Mouse (Mus musculus) ovary, adult 18-20 months (tissue): ENCODE results near the gene Gsk3a.
A peak's percentile ranks its signal among the peaks of the same experiment; 100 is the strongest.

Experiments used
- DNase-seq: peaks from one replicate; pipeline ENCODE4 v3.0.0; 2022; ENCODE audit warnings: low spot score, mixed read lengths

Gsk3a gene

GRCm38 (mm10) chr7:25237249-25238014 lies at the start of gene Gsk3a:
Gene Gsk3a (minus strand): TSS chr7:25237851.
- DNase-seq: peak; percentile 95

- no peak for DNase-seq
Observed at GRCm38 (mm10) chr7:25286989-25287388, 49.3 kb upstream of the Gsk3a start.

DNA sequence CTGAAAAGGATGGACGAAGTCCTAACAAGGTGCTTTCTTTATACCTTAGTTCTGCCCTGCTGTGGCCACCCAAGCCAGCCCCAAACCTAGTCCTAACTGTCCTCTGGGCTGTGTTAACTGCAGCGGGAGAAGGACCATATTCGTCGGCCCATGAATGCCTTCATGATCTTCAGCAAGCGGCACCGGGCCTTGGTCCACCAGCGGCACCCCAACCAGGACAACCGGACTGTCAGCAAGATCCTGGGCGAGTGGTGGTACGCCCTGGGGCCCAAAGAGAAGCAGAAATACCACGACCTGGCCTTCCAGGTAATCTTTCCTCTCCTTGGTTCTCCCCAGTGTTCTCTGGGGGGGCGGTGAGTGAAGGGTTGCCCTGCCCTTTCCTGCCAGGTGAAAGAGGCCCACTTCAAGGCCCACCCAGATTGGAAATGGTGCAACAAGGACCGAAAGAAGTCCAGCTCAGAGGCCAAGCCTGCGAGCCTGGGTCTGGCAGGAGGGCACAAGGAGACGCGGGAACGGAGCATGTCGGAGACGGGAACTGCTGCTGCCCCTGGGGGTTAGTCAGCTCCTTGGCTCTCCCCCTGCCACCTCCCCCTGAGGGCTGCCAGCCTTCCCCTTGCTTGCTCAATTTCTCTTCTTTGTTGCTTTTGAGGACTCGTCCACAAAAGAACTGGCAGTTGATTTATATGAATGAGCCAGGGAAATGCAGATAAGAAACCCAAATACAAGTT lies 48.0 kb upstream of the Gsk3a start:
- DNase-seq: no peak

- DNase-seq: no peak
Observed at GRCm38 (mm10) chr7:25284766-25285165, 47.1 kb upstream of the Gsk3a start.

DNA sequence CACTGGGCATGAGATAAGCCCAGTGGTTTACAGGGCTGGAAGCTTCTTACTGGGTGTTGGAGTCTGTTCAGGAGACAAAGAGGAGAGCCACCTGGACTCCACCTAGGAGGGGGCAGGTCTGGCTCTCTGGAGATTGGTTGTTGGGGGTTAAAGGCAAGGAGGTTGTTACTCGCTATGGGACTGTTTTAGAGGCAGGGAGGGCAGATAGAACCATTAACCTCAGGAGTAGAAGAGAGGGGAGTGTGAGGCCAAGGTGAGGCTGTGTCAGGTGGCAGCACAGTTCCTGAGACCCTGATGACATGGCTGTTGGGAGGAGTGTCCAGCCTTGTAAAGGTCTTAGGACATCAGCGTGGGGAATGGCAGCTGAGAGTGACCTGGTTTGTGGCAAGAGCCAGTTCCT lies 46.5 kb upstream of the Gsk3a start:
- no peak for DNase-seq

DNA sequence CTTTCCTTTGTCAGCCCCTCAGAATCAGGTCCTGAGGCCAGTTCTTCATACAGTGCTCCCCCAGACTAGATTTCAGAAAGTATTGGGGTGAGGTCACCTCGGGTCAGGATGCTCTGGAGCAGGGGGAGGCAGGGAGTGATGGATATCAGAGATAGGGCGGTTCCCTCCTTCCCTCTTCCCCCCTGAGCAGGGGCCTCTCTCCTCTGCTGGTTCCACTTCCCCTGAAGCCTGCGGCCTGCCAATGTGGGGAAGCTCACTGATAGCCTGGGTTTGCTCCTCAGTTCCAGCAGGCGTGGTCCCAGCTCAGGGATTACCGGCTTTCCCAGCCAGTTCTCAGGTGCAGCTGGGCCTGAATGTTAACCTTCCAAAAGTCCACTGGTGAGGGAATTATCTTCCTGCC lies 46.0 kb upstream of the Gsk3a start:
- no peak for DNase-seq

DNA sequence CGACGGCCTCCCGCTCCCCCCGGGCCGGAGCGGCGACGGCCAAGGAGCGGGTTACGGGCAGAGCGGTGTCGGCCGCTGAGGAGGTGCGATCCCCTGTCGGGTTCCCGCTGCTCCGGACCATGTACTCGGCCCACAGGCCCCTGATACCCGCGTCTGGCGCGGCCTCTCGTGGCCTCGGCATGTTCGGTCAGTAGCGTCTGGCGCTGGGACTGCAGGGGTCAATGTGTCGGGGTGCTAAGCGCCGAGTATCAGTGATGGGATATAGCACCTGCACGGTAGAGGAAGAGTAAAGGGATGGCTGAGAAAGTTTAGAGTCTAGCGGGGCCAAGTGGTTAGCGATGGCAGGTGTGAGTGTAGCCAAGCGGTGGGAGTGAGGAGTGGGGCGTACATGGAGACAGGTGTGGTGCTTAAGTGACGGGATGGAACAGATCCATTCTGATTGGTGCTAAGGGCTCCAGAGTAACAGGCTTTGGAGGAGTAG lies 45.1 kb upstream of the Gsk3a start:
- no peak for DNase-seq

DNA sequence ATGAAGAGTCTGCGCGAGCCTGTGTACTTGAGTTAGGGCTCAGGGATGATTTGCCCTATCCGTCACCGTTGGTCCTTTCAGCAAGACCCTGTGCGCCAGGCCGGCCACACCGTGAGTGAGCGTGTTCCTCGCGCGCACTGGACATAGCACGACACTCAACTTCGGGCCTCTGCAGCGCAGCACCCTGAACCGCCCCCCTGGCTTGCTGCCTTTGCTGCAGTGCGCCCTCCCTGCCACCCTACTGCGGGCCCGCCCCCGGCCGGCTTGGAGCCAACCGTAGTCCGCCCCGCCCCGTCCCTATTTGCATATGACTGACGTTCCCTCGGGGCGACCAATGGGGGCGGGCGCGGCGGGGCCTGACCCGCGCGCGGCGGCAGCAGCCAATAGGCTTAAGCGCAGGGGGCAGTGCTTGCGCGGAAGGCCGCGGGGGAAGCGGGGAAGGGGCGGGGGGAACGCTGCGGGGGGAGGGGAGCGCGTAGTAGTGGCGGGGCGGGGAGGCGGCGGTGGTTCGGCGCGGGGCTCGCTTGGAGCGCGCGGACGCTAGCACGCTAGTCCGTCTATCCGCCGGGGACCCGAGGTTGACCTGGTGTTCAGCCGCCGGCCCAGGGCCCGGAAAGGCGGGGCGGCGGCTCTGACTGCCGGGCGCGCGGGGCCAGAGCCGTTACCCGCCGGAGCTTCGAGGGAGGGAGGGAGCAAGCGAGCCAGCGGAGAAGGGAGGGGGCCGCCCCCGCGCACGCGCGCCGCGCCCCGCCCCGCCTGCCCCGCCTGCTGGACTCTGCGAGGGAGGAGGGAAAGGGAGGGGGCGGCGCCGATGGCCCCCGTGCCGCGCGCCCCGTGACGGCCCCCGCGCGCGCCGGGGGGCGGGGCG lies 44.3 kb upstream of the Gsk3a start:
- peak; percentile 97 for DNase-seq

GRCm38 (mm10) chr7:25281166-25281733 lies 43.6 kb upstream of the Gsk3a start:
- DNase-seq: no peak

DNA sequence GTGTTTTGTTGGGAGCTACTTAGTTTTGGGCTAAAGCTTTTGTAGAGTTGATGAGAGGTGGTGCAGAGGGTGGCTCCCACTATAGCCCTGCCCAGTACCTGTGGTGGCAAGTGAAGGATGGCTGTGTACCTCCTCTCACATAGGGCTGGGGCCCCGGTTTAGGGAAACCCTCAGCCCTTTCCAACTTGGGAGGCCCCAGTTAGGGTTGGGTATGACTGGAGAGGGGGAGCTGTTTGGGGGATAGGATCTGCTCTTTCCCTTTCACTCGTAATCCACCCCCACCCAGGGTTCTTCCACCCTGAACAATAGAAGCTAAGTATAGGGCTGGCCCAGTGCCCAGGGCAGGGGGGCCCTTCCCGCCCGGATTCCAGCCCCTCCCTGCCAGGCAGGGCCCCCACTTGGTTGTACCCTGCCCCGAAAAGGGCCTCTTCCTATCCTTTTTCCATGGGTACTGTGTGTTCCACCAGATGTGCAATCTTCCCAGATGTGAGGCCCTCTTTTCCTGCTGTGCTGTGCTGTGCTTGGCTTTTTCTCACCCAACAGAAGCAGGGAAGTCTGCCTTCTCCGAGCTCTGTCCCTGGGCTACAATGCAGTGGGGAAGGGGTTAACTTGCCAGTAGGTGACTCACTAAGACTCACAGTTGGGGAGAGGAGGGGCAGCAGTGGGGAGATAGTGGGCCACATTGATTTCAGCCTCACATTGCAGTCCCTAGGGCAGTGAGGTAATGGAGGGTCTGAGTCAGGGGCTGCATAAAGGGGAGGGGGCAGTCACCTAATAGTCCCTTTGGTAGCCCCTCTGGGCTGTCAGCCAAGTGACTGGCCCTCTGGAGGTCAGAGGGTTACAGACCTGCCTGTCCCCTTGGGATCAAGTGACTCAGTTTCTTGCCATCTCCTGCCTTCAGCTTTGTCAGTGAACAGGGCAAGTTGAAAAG lies 42.5 kb upstream of the Gsk3a start:
- DNase-seq: no peak

DNA sequence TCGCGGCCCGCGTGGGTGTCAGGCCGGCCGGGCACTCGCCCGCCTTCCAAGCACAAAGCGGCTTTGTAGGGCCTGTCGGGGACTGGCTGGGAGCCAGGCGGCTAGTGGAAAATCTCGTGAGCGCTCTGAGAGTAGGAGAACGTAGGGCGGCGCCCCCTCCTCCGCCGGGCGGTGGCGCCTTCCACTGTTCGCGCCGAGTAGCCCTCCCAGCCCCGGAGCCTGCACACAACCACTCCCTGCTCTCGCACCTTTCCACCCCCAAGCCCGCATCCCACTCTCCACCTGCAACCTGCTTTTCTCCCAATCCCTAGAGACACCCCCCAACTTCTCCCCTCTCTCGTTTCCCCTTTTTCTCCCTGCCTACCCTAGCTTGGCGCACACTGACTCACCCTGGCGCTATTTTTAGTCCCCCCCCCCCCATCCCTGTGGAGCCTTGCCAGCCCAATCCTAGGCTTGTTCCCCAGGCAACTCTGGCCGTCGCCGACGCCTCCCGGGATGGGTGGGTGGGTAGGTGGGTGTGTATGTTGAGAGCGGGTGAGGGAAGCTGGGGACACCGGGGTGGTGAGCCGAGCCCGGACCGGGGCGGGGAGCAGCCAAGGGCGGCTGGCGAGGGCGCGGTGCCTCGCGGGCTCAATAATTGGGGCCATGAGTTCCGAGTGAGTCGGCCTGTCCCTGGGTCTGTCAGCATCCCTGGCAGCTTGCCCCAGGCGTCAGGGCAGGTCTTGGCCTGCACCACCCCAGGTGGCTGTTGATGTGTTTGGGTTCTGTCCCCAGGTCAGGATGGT lies 41.6 kb upstream of the Gsk3a start:
- DNase-seq: peak; percentile 77

DNA sequence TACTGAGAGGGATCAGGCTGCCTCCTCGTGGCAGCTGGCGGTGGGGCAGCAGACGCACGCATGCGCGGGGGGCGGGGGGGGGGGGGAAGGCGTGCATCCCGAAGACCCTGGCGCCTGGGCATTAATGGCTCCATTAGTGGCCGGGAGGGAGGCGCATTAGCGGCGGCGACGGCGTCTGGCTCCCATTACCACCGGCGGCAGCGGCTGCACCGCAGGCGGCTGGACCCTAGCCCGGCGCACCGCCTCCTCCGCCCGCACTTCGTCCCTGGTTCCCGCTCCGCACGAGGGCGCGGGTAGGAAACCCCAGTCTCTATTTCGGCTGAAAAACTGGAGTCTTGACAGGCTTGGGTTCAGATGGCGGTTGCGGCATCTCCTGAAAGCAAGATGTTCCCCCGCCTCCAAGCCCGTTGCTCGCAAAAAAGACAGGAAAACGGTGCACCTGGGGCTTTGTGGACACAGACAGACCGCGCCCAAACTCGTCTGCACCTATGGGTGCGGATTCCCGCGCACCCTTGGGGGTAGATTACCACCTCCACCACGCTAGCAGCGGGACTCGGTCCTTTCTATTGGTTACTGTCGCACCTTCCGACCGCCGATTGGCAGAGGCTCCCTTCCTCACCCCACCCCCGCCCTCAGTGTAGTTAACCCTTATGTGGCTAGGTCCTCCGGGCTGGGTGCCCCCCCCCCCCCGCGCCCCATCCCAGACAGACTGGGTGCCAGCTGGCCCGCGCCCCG lies 40.9 kb upstream of the Gsk3a start:
- DNase-seq: peak; percentile 83

GRCm38 (mm10) chr7:25277998-25278340 lies 40.3 kb upstream of the Gsk3a start:
- DNase-seq: no peak

- no peak for DNase-seq
Observed at GRCm38 (mm10) chr7:25277405-25277804, 39.8 kb upstream of the Gsk3a start.

DNA sequence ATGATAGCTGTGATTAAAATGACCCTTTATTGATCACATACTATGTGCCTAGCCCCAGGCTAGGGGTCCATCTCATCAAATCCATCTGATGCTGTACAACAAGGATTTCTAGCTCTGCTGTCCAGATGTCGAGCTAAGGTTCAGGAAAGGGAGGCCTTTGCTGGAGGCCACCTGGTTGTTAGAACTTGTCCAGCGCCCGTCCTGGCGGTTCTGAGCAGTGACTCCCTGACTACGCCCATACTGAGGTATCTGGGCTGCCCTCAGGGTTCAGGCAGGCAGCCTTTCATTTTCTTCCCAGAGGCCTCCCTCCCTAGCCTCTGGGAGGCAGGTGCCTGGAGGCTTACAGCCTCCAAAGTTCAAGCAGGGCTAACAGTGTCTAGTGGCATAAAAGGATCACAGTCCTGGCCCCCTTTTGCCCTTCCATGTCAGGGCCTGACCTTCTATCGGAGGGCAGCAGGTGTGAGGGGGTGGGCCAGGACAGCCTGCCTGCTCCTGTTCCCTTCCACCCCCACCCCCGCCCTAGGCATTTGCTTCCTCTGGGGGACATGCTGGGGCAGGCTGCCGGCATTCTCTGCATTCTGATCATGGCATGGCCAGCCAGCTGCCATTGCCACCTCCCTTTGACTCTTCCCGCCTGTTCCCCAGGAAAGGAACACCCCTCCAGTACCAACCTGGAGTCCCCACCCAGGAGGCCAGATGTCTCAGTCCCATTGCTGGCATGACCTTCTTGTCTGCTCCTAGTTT lies 38.1 kb upstream of the Gsk3a start:
- DNase-seq: no peak

DNA sequence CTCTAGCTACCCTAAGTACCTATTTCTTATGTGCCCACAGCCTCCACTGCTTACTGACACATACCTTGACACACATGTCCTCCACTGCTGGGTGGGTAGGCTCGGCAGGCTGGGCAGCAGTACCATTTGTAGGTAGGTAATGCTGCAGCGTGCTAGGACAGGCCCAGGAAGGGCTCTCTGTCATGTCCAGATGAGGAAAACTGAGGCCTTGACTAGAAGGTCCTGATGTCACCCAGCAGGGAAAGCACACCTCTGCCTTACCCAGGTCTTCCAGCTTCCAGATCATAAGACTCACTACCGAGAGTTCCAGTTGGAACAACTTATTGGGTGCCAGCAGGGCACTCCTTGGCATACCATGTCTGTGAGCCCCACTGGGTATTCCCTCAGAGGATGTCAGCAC lies 37.3 kb upstream of the Gsk3a start:
- DNase-seq: no peak

- DNase-seq: no peak
Observed at GRCm38 (mm10) chr7:25274571-25274970, 36.9 kb upstream of the Gsk3a start.

DNA sequence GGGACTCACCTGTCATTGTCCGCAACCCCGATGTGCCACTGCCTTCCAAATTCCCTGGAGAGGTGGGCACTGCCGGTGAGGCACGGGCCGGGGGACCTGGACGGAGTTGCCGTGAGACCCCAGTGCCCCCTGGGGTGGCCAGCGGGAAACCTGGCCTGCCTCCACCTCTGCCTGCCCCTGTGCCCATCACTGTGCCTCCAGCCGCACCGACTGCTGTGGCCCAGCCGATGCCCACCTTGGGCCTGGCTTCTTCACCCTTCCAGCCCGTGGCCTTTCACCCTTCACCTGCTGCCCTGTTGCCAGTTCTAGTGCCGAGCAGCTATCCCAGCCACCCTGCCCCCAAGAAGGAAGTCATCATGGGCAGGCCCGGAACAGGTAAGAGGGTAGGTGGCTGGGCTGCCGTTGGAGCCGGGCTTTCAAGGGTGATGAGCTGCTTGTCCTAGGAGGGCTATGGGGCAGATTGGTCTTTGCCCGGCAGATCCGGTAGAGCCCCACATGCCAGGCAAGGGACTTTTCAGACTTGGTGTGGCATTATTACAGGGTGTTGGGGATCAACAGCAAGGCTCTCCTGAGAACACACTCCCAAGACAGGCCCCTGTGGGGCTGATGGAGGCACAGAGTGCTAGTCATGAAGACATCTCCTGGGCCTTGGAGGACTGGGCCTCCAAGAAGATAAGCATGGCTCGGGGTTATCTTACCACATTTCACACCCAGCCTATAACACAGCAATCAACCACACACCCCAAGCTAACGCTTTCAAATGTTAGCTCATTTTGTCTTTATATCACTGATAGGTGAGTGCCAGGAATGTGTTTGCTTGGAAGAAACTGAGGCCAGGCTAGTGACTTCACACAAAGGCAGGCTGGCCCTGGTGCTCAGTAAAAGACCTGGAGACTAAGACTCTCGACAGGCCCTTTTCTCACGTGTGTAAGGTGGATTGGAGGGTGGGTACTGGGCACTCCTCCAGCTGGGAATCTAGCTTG lies 35.9 kb upstream of the Gsk3a start:
- DNase-seq: no peak
